Mouse (Mus musculus) C2C12 (cell line): ENCODE measurements around the gene Fbxo31.

Experiments used
- CEBPB ChIP-seq: IDR thresholded peaks from one replicate; pipeline ENCODE4 v1.6.1; 2011; ENCODE audit warnings: low read depth, mild to moderate bottlenecking, control low read depth, moderate library complexity
- CTCF ChIP-seq: IDR thresholded peaks from one replicate; pipeline ENCODE4 v1.5.1; 2011; ENCODE audit not compliant: control insufficient read depth, insufficient read depth, insufficient read length
- MAX ChIP-seq: IDR thresholded peaks from one replicate; pipeline ENCODE4 v1.6.1; 2011; ENCODE audit warnings: mild to moderate bottlenecking, control low read depth
- MYOD1 ChIP-seq: IDR thresholded peaks from one replicate; pipeline ENCODE4 v1.6.1; 2011; ENCODE audit warnings: low read depth; ENCODE audit not compliant: control insufficient read depth, insufficient read length
- MYOG ChIP-seq: IDR thresholded peaks from one replicate; pipeline ENCODE4 v1.6.1; 2011; ENCODE audit not compliant: control insufficient read depth, insufficient read length; ENCODE audit errors: extremely low read depth
- USF1 ChIP-seq: IDR thresholded peaks from one replicate; pipeline ENCODE4 v1.6.1; 2011; ENCODE audit warnings: low read depth, mild to moderate bottlenecking, control low read depth, moderate library complexity

- TF ChIP-seq CTCF (no peak), MAX (peak; percentile 9), MYOG (no peak), MYOD1 (no peak), USF1 (no peak), CEBPB (no peak)
These were observed 2.9 kb downstream of the Fbxo31 start for GRCm38 (mm10) chr8:121575661-121576060.
